Mouse (Mus musculus) megakaryocyte-erythroid progenitor cell, adult 5 weeks (primary cell): ENCODE data around the gene Gm20661. TPM values are rescaled to one million over a fixed set of nuclear protein-coding genes. Genes with fewer than 3 reads are reported as not detected.

Experiments
- polyA plus RNA-seq: library from polyadenylated mRNA; stranded (reverse); fragments of >175 nt; gene quantifications from 2 replicates; pipeline ENCODE4 v1.2.3, GENCODE M21; 2012

The Gm20661 gene
- 0.25 and 0.33 TPM in 2 replicates for polyA plus RNA-seq

DNA sequence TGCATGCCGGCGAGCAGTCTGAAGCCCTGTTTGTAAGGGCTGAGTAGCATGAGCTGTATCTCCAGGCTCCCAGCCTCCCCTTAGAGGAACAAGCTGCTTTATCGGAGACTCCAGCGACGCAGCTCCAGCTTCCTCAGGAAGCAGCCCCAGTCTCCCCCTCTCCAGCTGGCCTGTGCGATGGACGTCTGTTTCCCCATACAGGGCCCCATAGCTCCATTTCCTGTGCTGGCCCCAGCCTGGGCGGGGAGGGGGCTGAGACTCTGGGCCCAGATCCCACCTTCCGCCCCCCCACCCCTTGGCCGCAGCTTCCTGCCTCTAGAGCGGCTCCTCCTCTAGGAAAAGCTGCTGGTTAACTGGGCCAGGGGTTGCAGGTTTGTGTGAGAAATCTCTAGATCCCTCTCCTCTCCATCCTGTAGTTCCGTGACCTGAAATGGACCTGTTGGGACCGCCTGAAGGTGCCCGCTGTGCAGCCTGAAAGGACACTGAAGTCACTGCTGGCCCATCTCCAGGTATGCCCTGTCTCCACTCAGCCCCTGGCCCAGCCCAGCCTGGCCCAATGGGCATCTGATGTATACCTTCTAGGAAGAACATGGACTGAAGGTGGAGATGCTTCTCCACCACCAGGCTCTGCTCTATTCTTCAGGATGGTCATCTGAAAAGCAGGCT is at the start of gene Gm20661:
Gene Gm20661, plus strand, starts transcription at position 378 of the 666 bp plus-strand sequence.

DNA sequence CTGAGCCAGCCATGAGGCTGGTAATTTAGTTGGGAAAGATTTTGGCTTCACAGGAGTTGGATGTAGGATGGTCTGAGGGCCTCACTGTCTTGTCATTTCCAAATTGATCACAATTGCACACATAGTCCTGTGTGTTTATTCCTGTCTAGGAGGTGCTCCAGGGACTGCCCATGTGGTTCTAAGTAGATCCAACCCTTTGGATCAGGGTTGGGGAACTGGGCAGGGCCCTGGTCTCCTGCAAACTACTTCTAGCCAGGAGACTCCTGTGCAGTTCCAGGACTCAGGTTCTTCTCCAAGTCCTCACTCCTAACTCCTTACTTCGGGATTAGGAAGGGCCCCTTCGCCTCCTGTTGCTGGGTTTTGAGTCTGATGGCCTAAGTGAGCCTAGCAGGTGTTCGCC is 47.5 kb upstream of the Gm20661 start, which contains the start of gene Camkv:
Gene Camkv, plus strand, starts transcription at position 301 of the 400 bp plus-strand sequence.

DNA sequence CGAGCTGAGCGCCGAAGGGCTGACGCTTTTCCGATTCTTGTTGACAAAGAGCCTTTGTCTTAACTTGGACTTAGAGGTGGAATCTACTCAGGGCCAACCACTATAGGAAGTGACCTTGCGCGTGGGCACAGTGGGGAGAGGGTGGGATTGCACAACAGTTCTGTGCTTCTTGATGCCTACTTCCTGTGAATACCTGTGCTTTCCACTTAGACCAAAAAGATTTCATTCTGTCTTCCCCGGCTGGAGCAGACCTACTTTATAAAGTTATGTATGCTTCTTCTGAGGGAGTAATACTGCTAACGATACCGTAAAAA is 33.0 kb upstream of the Gm20661 start, which contains the start of gene Traip:
Gene Traip, plus strand, starts transcription at position 215 of the 314 bp plus-strand sequence.

DNA sequence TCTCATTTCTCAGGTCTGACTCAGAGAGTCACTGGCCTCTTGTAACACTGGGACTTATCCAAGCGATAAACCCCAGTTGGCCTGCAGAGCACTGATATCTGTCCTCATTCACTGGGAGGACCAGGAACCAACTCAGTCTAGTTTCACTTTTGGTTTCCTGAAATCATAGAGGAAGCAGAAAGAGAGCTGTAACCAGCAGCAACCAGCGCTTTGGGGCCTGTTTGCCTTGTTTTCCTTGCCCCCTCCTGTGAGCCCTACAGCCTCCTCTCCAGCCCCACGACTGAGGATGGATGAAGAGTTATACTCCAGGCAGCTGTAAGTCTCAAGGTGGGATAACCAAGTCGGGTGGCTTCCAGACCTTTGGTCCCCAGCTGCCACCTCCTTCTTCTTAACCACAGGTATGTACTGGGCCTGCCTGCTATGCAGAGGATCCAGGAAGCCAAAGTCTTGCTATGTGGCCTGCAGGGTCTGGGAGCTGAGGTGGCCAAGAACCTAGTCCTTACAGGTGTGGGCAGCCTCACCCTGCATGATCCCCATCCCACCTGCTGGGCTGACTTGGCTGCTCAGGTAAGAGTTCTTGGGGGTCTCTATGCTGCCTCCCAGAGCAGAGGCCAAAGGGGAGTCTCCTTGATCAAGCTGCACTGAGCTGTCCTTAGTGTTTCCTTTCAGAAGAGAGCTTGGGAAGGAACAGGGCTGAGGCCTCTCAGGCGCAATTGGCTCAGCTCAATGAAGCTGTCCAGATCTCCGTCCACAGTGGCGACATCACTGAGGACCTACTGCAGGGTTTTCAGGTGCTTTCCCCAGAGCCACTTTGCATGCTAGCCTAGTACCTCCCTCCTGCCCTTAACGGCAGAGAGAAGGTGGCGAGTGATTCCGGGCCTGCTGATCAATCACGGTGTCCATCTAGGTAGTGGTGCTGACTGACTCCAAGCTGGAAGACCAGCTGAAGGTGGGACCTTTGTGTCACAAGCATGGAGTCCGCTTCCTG is 7.2 kb upstream of the Gm20661 start, which contains the start of gene Uba7:
Gene Uba7, plus strand, starts transcription at position 107 of the 988 bp plus-strand sequence.

DNA sequence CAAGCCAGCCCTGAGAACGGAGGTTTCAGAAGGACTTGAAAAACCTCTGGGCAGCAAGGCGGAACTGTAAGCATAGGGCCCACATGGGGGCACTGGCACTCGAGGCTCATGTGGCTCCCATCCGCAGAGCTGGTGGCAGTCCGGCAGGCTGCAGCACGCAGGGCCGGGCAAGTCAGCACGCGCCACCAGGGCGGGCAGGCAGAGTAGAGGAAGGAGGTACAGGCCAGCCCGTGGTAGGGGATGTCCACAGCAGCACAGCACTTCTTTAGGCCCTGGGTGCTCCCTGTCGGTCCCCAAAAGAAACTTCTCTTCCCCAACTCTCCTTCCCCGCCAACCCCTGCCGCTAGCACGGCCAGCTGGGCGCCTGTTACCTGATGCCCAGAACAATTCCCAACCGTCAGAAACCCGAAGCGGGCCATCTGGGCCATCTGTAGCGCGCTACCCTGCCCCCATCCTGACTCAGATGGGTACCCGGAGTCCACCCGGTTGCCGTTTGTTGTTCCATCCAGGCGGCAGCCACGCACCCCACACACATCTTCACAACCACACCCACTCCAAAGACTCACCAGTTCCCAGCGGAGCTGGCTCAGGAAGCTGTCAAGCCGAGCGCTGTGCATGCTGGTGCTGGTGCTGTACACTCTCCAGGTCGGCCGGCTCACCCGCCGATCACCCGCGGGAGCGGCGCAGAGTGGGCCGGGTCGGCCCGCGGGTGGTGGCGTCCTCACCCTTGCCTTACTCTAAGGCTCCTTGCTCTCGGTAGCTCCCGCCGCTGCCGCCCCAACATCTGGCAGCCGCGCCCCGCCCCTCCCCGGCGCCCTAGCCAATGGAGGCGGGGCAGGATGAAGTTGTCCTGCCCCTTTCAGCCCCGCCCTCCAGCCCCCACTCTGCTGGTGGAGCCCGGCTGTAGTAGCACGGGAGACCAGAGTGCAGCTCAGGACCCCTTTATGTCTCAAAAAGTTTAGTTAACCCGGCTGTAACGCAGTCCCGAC is 2.6 kb downstream of the Gm20661 start, which contains the start of gene Inka1:
Gene Inka1, minus strand, starts transcription at position 749 of the 989 bp plus-strand sequence.

DNA sequence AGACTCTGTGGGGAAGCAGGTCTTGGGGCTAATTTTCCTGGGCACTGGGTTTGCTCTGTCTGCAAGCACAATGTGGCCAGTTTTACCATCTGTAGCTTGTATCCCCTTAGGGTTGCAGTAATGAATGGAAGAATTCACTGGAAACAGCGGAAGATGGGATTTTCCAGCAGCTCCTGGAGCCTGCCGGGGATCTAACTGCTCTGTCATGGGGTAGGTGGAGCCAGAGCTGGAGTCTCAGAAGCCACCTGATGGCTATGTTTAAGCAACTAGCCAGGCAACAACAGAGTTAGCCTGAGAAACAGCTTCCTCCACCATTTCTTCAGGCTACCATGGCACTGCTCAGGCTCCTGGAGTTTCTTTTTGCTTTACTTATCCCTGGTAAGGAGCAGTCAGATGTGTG is 9.3 kb downstream of the Gm20661 start, which contains the start of gene Cdhr4:
Gene Cdhr4, plus strand, starts transcription at position 301 of the 400 bp plus-strand sequence.

DNA sequence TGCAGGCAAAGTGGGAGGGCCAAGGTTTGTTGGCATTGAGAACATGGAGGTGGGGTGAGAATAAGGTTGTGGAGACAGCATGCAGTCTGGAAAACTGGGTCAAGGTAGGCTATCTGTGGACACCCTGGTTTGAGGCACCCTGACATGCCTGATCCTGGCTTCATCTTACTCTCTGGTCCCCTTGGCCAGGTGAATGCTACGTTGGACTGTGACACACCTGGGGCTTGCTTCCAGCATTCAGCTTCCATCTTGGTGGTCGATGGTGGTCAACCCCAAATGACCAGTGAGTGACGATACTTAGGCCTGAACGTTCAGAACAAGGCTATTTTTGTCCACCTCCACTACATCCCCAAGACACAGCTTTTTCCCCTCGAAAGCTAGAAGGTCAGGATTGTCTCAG is 13.2 kb downstream of the Gm20661 start, which contains the start of gene Gm20662:
Gene Gm20662, plus strand, starts transcription at position 301 of the 400 bp plus-strand sequence.

DNA sequence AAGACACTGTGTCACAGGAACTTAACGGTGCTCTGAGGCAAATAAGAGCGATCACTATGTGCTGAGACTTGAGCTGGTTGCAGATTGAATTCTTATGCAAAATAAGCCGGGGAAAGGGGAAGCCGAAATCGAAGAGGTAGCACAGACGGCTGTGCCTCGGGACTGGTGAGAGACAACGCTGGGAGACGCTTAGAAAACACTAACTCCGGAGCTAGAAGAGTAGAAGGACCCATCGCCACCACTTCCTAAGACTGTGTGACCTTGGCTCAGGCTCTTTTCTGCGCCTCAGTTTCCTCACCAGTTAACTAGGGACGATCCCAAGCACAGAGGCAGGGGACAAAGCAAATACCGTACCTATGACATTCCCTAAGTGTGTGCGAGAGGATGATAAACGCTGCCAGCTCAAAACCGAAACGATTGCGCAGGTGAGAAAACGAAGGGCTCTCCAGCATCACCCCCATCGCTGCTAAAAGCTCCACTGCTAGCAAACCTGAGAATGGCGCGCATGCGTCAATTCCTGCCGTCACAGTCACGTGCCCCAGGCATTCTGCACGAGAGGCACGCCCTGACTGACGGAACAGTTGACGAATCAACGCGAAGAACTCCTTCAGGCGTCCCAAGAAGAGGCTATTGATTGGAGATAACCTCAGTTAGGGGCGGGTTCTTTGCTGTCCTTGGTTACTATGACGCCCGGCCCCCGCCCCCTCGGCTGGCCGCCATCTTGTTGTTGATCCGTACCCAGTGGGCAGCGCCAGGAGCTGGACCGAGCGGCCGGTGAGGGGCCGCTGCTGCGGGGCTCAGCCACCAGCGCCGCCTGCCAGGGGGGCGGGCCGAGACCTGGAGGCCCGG is 19.3 kb downstream of the Gm20661 start, which contains the start of gene Ip6k1:
Gene Ip6k1, plus strand, starts transcription at position 580 of the 849 bp plus-strand sequence.

Other genes with a start within 250 kb of the Gm20661 start
- gene Rbm5, start 212.1 kb upstream of the Gm20661 start, polyA plus RNA-seq: 22.6 and 29.7 TPM in 2 replicates
- 21.8 and 30.9 TPM in 2 replicates for gene Rbm6, start 109.8 kb upstream of the Gm20661 start, polyA plus RNA-seq
- 22.6 and 23.1 TPM in 2 replicates for gene Mon1a, start 94.9 kb upstream of the Gm20661 start, polyA plus RNA-seq
- 0.18 and 0.50 TPM in 2 replicates for gene Mst1r, start 76.2 kb upstream of the Gm20661 start, polyA plus RNA-seq
- gene Actl11, start 54.6 kb upstream of the Gm20661 start, polyA plus RNA-seq: not detected in 2 replicates
- 0.26 and 0.68 TPM in 2 replicates for gene Camkv, start 47.4 kb upstream of the Gm20661 start, polyA plus RNA-seq
- gene Traip, start 32.9 kb upstream of the Gm20661 start, polyA plus RNA-seq: 2.5 and 4.6 TPM in 2 replicates
- 30.7 and 41.6 TPM in 2 replicates for gene Uba7, start 7.6 kb upstream of the Gm20661 start, polyA plus RNA-seq
- 69.0 and 83.7 TPM in 2 replicates for gene Inka1, start 2.8 kb downstream of the Gm20661 start, polyA plus RNA-seq
- 0.28 and 1.4 TPM in 2 replicates for gene Cdhr4, start 9.4 kb downstream of the Gm20661 start, polyA plus RNA-seq
- gene Gm20662, start 13.3 kb downstream of the Gm20661 start, polyA plus RNA-seq: 0.04 and 0.06 TPM in 2 replicates
- 55.9 and 63.3 TPM in 2 replicates for gene Ip6k1, start 19.4 kb downstream of the Gm20661 start, polyA plus RNA-seq
- gene Gmppb, start 66.2 kb downstream of the Gm20661 start, polyA plus RNA-seq: 14.6 and 19.6 TPM in 2 replicates
- 2.5 TPM in 2 replicates for gene Amigo3, start 70.1 kb downstream of the Gm20661 start, polyA plus RNA-seq
- gene Mst1, start 97.4 kb downstream of the Gm20661 start, polyA plus RNA-seq: 0.28 TPM in 1 of 2 replicates, not detected in the other
- 100 and 113 TPM in 2 replicates for gene Rnf123, start 100.3 kb downstream of the Gm20661 start, polyA plus RNA-seq
- 48.2 and 48.5 TPM in 2 replicates for gene Apeh, start 111.5 kb downstream of the Gm20661 start, polyA plus RNA-seq
- gene Bsn, start 207.3 kb downstream of the Gm20661 start, polyA plus RNA-seq: 9.8 and 12.3 TPM in 2 replicates